Mouse (Mus musculus) E14TG2a.4 (cell line): ENCODE measurements at regions not wholly inside any gene's neighbourhood (a gene's known extent, or its start where the extent isn't known, plus 50 kb on each side); places are given as distances from the start of the nearest gene placed in this dataset.

ENCODE experiments used
- CTCF ChIP-seq: conservative IDR thresholded peaks from 2 replicates; pipeline ENCODE4 v1.5.1; 2014; ENCODE audit warnings: low read length
- NANOG ChIP-seq: IDR thresholded peaks from 2 replicates; pipeline ENCODE4 v1.6.1; 2014; ENCODE audit warnings: borderline replicate concordance, low read length, mixed read lengths
- POU5F1 ChIP-seq: IDR thresholded peaks from 2 replicates; pipeline ENCODE4 v1.6.1; 2014; ENCODE audit warnings: low read length, borderline replicate concordance

GRCm38 (mm10) chr9:23027377-23028313 lies 195.2 kb upstream of the Bmper start:
- TF ChIP-seq CTCF (peak; percentile 57), NANOG (no peak), POU5F1 (no peak)
